Mouse (Mus musculus) neural tube, embryonic 14.5 days (tissue): ENCODE data around the gene Prex1. TPM values are rescaled to one million over a fixed set of nuclear protein-coding genes. Genes with fewer than 3 reads are reported as not detected.

Experiments used
- ATAC-seq: fragments of 200-750 bp; cut with Nextera tagmentation; 2 replicates; pipeline ENCODE4 v1.8.0; 2017; ENCODE audit warnings: low read depth, mild to moderate bottlenecking, moderate TSS enrichment, moderate library complexity
- H3K27ac ChIP-seq: fragments of 300-500 bp; sonication (generic); 2 replicates; pipeline ENCODE4 v1.5.1; 2014; ENCODE audit warnings: low read depth, mild to moderate bottlenecking, control low read depth, low read length, moderate library complexity, mixed read lengths
- H3K27me3 ChIP-seq: fragments of 300-500 bp; sonication (generic); 2 replicates; pipeline ENCODE4 v1.6.1; 2014; ENCODE audit warnings: low read length; ENCODE audit not compliant: control insufficient read depth, insufficient read depth
- H3K36me3 ChIP-seq: fragments of 300-500 bp; sonication (generic); 2 replicates; pipeline ENCODE4 v1.6.1; 2014; ENCODE audit warnings: low read length, mixed read lengths; ENCODE audit not compliant: control insufficient read depth, insufficient read depth
- H3K4me1 ChIP-seq: fragments of 300-500 bp; sonication (generic); 2 replicates; pipeline ENCODE4 v1.6.1; 2014; ENCODE audit warnings: low read length; ENCODE audit not compliant: control insufficient read depth, insufficient read depth
- H3K4me2 ChIP-seq: fragments of 300-500 bp; sonication (generic); 2 replicates; pipeline ENCODE4 v1.6.1; 2014; ENCODE audit warnings: mild to moderate bottlenecking, low read depth, low read length, control low read depth
- H3K4me3 ChIP-seq: fragments of 300-500 bp; sonication (generic); 2 replicates; pipeline ENCODE4 v1.5.1; 2014; ENCODE audit warnings: low read depth, low read length, control low read depth, mixed read lengths
- H3K9ac ChIP-seq: fragments of 300-500 bp; sonication (generic); replicated peaks from 2 replicates; pipeline ENCODE4 v1.6.1; 2014; ENCODE audit warnings: low read depth, mild to moderate bottlenecking, control low read depth, low read length, mixed read lengths
- H3K9me3 ChIP-seq: fragments of 300-500 bp; sonication (generic); 2 replicates; pipeline ENCODE4 v1.6.1; 2016; ENCODE audit warnings: low read length; ENCODE audit not compliant: control insufficient read depth
- WGBS: fragments of 180-500 bp; shearing (Covaris S2); extraction: QIAGEN DNeasy Blood & Tissue Kit; methylation state at CpG from one replicate; pipeline ENCODE4 v1.1.7; 2014; 5-methylcytosine and 5-hydroxymethylcytosine counted together
- polyA plus RNA-seq: library from polyadenylated mRNA; unstranded; fragments of >200 nt; fragmentation: Nextera tagmentation; extraction: Ambion mirVana; gene quantifications from 2 replicates; pipeline ENCODE4 v1.2.1, GENCODE M21; 2014

The Prex1 gene
- polyA plus RNA-seq, 1 experiment from 2014 or later: 25.9 TPM

DNA sequence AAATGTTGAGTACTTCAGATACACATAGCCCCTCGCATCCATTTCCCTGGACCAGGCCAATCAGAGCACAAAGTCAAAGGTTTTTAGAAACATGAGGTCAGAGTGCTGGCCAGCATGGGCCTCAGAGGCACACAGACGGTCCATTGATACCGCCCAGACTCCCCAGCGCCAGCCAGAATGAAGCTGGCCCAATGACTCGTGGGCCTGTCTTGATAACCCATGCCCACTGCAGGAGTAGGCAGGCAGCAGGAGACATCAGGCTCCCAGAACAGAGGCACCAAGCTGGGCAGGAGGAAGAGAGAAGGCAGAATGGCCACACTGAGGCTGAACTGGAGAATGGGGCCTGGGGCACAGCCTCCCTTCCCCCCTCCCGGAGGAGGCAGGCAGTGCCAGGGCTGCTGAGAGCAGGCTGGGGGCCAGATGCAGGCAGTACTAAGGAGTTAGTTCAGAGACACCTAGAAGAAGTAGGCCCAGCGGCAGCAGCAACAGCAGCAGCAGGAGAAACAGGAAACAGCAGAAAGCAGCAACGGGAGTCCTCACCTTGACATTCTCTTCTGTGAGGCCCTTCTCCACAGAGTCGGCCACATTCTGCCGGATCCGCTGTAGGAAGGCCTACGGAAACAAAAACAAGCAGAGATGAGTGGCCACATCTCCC, 67.1 kb downstream of the Prex1 start:
- H3K27me3 ChIP-seq: no peaks in the 10 kb centered on the region
- H3K4me3 ChIP-seq: no peak overlapping the region
- no peaks in the 10 kb centered on the region for H3K36me3 ChIP-seq
- no peak overlapping the region for H3K27ac ChIP-seq
- no peak for ATAC-seq
- WGBS: 80% methylated on average over 12 of the region's 12 CpGs
- 0 out of 2 replicates have a peak overlapping the region, but pooled peaks have one; percentile 21 for H3K9ac ChIP-seq
- H3K4me1 ChIP-seq: peaks cover 13% of the 10 kb centered on the region; the same call in 1 of the 2 replicates
- H3K9me3 ChIP-seq: no peaks in the 10 kb centered on the region
- no peak overlapping the region for H3K4me2 ChIP-seq

- H3K4me3 ChIP-seq: no peak overlapping the region
- no peak for ATAC-seq
- H3K9ac ChIP-seq: no peak overlapping the region
- WGBS: 68% methylated on average over 11 of the region's 11 CpGs
- H3K4me2 ChIP-seq: no peak overlapping the region
- H3K27me3 ChIP-seq: no peaks in the 10 kb centered on the region
- peaks cover 9% of the 10 kb centered on the region; the same call in 1 of the 2 replicates for H3K4me1 ChIP-seq
- H3K9me3 ChIP-seq: no peaks in the 10 kb centered on the region
- H3K27ac ChIP-seq: no peak overlapping the region
- H3K36me3 ChIP-seq: no peaks in the 10 kb centered on the region
Measured at GRCm38 (mm10) chr2:166644816-166645215, 68.8 kb downstream of the Prex1 start.

GRCm38 (mm10) chr2:166642581-166642987, 71.0 kb downstream of the Prex1 start:
- H3K4me1 ChIP-seq: peaks cover 9% of the 10 kb centered on the region; the same call in 1 of the 2 replicates
- H3K9me3 ChIP-seq: no peaks in the 10 kb centered on the region
- no peak overlapping the region for H3K9ac ChIP-seq
- H3K27ac ChIP-seq: no peak overlapping the region
- no peaks in the 10 kb centered on the region for H3K27me3 ChIP-seq
- H3K36me3 ChIP-seq: no peaks in the 10 kb centered on the region
- WGBS: 91% methylated on average over 8 of the region's 8 CpGs
- H3K4me2 ChIP-seq: no peak overlapping the region
- H3K4me3 ChIP-seq: no peak overlapping the region
- no peak for ATAC-seq

DNA sequence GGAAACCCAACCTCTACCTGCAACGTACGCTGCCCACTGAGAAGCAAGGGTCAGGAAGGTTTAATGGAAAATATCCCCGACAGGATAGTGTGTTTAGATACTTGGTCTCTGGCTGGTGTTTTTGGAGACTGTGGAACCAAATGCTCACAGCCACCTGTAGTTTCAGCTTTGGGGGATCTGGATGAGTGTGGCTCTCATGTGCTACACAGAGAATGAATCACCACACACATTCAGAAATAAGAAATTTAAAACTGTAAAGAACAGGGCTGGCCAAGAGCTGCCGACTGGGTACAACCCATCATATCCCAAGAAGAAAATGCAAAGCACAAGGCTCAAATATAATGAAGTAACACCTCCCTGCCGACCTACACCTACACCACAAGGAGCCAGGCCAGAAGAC, 73.9 kb downstream of the Prex1 start:
- H3K4me3 ChIP-seq: no peak overlapping the region
- 0 out of 2 replicates have a peak, but pooled peaks cover 6% of the 10 kb centered on the region for H3K4me1 ChIP-seq
- no peak overlapping the region for H3K9ac ChIP-seq
- no peak for ATAC-seq
- H3K9me3 ChIP-seq: no peaks in the 10 kb centered on the region
- no peak overlapping the region for H3K4me2 ChIP-seq
- no peaks in the 10 kb centered on the region for H3K27me3 ChIP-seq
- no peaks in the 10 kb centered on the region for H3K36me3 ChIP-seq
- no peak overlapping the region for H3K27ac ChIP-seq
- WGBS: 95% methylated on average over 5 of the region's 5 CpGs

DNA sequence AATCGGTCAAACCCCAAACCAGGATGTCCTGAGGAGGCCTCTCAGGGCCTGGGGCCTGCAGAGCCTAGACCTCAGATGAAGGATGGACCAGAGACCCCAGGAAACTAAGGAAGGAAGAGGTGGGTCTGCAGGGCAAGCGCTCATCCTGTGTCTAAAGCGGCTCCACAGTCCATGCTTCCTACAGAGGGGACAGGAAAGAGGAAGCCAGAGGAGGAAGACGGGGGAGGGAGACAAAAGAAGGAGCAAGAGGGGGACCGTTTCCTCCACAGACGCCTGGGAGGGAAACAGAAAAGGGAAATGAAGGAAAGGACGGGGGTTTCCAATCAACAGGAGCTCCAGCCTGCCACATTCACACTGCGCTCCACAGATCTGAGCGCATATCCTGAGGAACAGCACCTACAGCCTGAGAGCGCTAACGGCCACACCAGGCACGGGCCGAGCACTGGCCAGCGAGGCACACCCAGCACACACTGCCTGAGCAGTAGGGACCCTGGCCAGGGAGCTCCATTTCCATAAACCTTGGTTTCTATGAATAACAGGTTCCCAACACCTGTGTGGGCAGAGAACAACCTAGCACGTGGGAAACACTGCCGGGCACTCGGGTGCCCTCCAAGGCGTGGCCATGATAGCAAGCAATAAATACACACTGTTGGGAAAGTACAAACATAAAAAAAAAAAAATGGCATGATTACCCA, 74.5 kb downstream of the Prex1 start:
- WGBS: 76% methylated on average over 18 of the region's 18 CpGs
- Histone ChIP-seq H3K9me3 (no peaks in the 10 kb centered on the region), H3K4me1 (0 out of 2 replicates have a peak, but pooled peaks cover 6% of the 10 kb centered on the region), H3K27ac (no peak overlapping the region), H3K4me2 (no peak overlapping the region), H3K4me3 (no peak overlapping the region), H3K9ac (no peak overlapping the region), H3K36me3 (no peaks in the 10 kb centered on the region), H3K27me3 (no peaks in the 10 kb centered on the region)
- ATAC-seq: no peak

- Histone ChIP-seq H3K27me3 (no peaks in the 10 kb centered on the region), H3K9me3 (no peaks in the 10 kb centered on the region), H3K4me1 (0 out of 2 replicates have a peak, but pooled peaks cover 6% of the 10 kb centered on the region), H3K4me3 (no peak overlapping the region), H3K9ac (no peak overlapping the region), H3K36me3 (no peaks in the 10 kb centered on the region), H3K27ac (no peak overlapping the region), H3K4me2 (no peak overlapping the region)
- ATAC-seq: no peak
- 65% methylated on average over 13 of the region's 13 CpGs for WGBS
Measured at GRCm38 (mm10) chr2:166638079-166638800, 75.4 kb downstream of the Prex1 start.

DNA sequence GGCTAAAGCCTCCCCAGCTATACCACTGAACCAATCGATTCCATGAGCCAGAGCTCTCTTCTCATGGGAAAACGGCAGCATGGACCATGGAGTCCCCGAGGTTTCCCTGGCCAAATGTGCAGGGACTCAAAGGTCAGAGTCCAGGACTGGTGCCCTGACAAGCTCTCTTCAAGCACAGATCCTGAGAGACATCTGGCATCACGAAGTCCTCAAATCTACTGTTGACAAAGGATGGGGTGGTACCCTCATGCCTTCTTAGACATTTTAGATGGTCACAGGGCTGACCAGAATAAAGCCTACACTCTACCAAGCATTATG, 76.0 kb downstream of the Prex1 start:
- Histone ChIP-seq H3K36me3 (no peaks in the 10 kb centered on the region), H3K9me3 (no peaks in the 10 kb centered on the region), H3K27me3 (no peaks in the 10 kb centered on the region), H3K27ac (no peak overlapping the region), H3K4me2 (no peak overlapping the region), H3K4me1 (0 out of 2 replicates have a peak, but pooled peaks cover 6% of the 10 kb centered on the region), H3K9ac (no peak overlapping the region), H3K4me3 (no peak overlapping the region)
- 49% methylated on average over 4 of the region's 4 CpGs for WGBS
- ATAC-seq: no peak

DNA sequence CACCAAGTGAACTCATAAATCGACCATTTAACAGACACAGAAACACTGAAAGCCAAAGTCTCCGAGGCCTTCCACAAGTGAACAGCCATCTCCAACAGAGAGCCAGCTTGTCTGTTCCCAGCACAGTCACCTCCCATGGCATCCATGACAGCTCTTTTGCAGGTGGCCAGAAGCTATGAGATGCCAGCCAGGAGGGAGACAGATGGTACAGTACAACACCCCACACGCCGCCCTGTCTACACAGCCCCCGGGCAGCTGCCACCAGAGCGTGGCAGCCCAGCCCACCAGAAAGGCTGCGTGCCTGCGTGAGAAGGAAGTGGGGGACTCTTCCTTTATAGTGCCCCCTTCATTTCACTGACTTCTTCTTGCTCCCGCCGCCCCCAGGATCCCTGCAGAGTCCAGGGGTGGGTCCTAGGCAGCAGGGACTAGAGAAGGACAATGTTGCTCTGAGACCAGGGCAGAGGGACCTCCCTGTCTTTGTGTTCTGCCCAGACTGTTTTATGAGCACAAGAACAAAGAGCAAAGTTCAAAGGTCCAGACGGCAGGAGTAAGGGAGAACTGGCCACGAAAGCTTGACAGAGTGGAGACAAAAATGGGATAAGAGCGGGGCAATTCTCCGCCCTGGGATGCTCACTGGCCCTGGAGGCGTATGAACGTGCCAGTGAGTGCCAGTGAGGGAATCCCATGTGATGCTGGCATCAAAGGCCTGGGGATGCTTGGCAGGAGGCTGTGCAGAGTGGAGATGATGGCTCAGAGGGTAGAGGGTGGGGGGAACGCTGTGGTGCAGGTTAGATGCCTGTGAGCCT, 76.6 kb downstream of the Prex1 start:
- Histone ChIP-seq H3K9me3 (no peaks in the 10 kb centered on the region), H3K27ac (no peak overlapping the region), H3K4me3 (no peak overlapping the region), H3K36me3 (no peaks in the 10 kb centered on the region), H3K9ac (no peak overlapping the region), H3K4me1 (0 out of 2 replicates have a peak, but pooled peaks cover 6% of the 10 kb centered on the region), H3K27me3 (no peaks in the 10 kb centered on the region), H3K4me2 (no peak overlapping the region)
- 20% methylated on average over 17 of the region's 17 CpGs for WGBS
- ATAC-seq: peak; percentile 74; the same call in 1 of the 2 replicates
